Mouse (Mus musculus) splenic B cell, adult 2 months (primary cell): ENCODE data around the gene Ace3.

Experiments used
- DNase-seq: peaks from one replicate; pipeline ENCODE4 v3.0.0-alpha.2; 2011; ENCODE audit warnings: low read depth, low spot score
- H3K27me3 ChIP-seq: 2 replicates; pipeline ENCODE4 v1.6.1; 2012; ENCODE audit warnings: mild to moderate bottlenecking, low read length, moderate library complexity, mixed read lengths; ENCODE audit not compliant: control insufficient read depth, poor library complexity, insufficient read depth, severe bottlenecking
- H3K36me3 ChIP-seq: 2 replicates; pipeline ENCODE4 v1.6.1; 2012; ENCODE audit warnings: mild to moderate bottlenecking, low read length, moderate library complexity, mixed read lengths; ENCODE audit not compliant: control insufficient read depth, poor library complexity, insufficient read depth, severe bottlenecking

The Ace3 gene

GRCm38 (mm10) chr11:105967741-105968574, 26.5 kb upstream of the Ace3 start, which contains the start of gene Ace:
TSS of gene Ace (plus strand) at chr11:105967945.
- no peak for DNase-seq
- H3K36me3 ChIP-seq: no peaks in the 10 kb centered on the region
- no peaks in the 10 kb centered on the region for H3K27me3 ChIP-seq

DNA sequence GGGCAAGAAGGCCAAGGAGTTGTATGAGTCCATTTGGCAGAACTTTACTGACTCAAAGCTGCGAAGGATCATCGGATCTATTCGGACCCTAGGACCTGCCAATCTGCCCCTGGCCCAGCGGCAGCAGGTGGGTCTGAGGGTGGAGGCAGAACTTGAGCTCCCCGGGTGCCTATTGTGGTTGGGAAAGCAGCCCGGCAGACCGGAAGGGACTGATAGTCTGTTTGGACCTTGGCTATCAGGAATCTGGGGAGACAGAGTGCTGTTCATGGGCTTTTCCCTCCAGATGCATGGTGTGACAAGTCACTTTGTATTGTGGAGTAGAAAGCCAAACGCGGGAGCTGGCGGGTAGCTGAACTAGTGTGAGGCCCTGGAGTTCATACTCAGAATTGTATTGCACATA, 25.5 kb upstream of the Ace3 start:
- Histone ChIP-seq H3K36me3 (no peaks in the 10 kb centered on the region), H3K27me3 (no peaks in the 10 kb centered on the region)
- no peak for DNase-seq

DNA sequence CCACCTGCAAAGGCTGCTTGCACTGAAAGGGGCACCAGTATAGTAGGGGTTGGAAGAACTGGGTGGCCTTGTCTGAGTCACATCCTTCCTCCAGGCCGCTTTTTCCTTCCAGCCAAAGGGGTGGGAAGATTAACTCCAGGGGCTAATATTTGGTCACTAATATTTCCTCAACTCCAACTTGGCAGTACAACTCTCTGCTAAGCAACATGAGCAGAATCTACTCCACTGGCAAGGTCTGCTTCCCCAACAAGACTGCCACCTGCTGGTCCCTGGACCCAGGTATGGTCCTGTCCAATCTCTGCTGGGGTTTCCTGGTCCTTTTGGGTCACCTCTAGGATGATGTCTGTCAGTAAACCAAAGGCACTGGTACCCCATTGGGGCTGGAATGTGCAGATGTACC, 25.0 kb upstream of the Ace3 start:
- no peaks in the 10 kb centered on the region for H3K36me3 ChIP-seq
- peak; percentile 30 for DNase-seq
- no peaks in the 10 kb centered on the region for H3K27me3 ChIP-seq

DNA sequence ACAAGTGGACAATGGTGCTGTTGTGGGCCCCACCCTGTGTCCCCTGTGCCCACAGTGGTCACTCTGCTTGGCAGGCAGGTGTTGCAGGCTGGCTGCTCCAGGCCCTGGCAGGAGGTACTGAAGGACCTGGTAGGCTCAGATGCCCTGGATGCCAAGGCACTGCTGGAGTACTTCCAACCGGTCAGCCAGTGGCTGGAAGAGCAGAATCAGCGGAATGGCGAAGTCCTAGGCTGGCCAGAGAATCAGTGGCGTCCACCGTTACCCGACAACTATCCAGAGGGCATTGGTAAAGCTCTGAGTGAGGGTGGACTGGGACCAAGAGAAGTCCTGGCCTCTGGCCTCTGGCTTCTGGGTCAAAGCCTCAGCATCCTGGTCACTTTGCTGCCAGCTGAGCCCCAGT, 19.9 kb upstream of the Ace3 start:
- DNase-seq: no peak
- Histone ChIP-seq H3K27me3 (no peaks in the 10 kb centered on the region), H3K36me3 (no peaks in the 10 kb centered on the region)

DNA sequence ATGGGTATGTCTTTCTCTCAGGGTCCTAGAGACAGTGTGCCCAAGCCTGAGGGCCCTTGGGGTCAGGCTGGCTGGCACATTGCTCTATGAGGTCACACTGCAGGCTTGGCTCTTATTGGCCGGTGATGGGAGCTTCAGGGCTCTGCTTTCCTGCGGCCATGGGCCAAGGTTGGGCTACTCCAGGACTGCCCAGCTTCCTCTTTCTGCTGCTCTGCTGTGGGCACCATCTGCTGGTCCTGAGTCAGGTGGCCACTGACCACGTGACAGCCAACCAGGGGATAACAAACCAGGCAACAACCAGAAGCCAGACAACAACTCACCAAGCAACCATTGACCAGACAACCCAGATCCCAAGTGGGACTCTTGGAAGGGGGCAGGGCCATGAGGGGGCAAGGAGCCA, 19.4 kb upstream of the Ace3 start:
- Histone ChIP-seq H3K27me3 (no peaks in the 10 kb centered on the region), H3K36me3 (no peaks in the 10 kb centered on the region)
- no peak for DNase-seq

DNA sequence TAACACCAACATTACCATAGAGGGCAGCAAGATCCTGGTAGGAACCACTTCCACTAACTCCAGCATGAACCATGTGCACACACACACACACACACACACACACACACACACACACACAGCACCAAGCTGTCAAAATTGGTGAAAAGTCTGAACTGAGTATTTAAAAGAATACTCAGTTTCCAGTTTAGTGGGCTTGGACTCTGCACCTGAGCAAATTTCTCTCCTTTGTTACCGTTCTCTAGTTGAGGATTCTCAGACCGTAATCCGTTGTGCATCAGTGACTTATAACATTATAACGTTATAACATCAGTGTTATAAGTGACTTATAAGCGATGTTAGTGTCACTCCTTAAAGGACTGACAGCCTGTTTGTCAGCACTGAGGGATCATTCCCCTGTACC, 18.8 kb upstream of the Ace3 start:
- H3K36me3 ChIP-seq: no peaks in the 10 kb centered on the region
- H3K27me3 ChIP-seq: no peaks in the 10 kb centered on the region
- DNase-seq: no peak

DNA sequence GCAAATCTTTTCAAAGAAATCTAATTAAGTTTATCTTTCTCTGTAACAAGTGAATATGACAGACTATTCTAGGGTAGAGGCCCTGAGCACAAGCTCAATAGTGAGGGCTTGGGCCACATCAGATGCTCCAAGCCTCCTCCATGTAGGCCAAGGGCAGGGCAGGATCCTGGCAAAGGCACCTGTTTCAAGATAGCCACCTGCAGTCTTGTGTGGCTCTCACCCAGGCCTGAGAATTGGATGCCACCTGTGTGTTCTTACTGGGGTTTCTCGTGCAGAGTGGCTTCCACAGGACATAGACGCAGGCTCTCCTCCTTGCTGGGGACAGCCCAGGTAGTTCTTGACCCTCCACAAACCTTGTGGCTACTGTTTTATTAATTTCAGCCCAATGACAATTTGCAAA, 16.2 kb upstream of the Ace3 start:
- no peak for DNase-seq
- no peaks in the 10 kb centered on the region for H3K36me3 ChIP-seq
- no peaks in the 10 kb centered on the region for H3K27me3 ChIP-seq

- Histone ChIP-seq H3K27me3 (no peaks in the 10 kb centered on the region), H3K36me3 (no peaks in the 10 kb centered on the region)
- no peak for DNase-seq
Observed at GRCm38 (mm10) chr11:105978634-105979033, 15.8 kb upstream of the Ace3 start.

GRCm38 (mm10) chr11:105984452-105984851, 10.0 kb upstream of the Ace3 start:
- Histone ChIP-seq H3K36me3 (no peaks in the 10 kb centered on the region), H3K27me3 (no peaks in the 10 kb centered on the region)
- DNase-seq: no peak

GRCm38 (mm10) chr11:105987446-105987845, 7.0 kb upstream of the Ace3 start:
- no peaks in the 10 kb centered on the region for H3K36me3 ChIP-seq
- H3K27me3 ChIP-seq: no peaks in the 10 kb centered on the region
- no peak for DNase-seq

DNA sequence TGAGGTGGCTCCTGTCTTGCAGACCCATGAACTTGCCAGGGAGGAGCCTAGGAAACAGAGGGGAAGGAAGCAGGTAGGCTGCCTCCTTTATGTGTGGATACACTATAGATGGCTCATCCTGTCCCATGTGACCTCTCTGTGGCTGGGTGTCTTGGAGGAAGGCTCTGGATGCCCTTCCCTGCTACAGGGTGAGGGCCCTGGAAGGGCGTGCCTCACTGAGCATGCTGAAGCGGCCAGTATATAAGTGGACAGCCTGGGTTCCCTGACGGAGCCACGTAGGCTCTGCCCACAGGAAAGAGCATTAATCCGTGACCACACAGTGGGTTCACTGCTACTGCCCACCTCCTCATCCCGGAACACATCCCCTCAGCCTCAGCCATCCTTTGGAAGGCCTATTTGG, 5.0 kb upstream of the Ace3 start:
- Histone ChIP-seq H3K36me3 (no peaks in the 10 kb centered on the region), H3K27me3 (no peaks in the 10 kb centered on the region)
- no peak for DNase-seq

DNA sequence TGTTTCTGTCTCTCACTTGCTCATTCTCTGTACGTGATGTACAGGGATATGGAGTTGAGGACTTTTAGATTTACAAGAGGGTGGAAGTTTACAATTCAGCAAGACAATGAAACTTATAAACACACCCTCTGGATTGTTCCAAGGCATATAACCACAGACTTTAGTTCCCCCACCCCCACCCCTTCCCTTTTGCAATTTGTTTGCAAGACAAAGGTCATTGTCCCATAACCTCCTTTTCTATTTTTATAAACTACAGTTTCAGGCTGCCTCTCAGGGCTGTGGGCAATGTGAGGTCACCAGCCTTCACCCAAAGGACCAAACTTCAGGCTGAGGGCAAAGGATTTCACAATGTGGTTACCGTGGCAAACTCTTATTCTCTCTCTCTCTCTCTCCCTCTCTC, 4.2 kb upstream of the Ace3 start:
- DNase-seq: no peak
- Histone ChIP-seq H3K27me3 (no peaks in the 10 kb centered on the region), H3K36me3 (no peaks in the 10 kb centered on the region)

DNA sequence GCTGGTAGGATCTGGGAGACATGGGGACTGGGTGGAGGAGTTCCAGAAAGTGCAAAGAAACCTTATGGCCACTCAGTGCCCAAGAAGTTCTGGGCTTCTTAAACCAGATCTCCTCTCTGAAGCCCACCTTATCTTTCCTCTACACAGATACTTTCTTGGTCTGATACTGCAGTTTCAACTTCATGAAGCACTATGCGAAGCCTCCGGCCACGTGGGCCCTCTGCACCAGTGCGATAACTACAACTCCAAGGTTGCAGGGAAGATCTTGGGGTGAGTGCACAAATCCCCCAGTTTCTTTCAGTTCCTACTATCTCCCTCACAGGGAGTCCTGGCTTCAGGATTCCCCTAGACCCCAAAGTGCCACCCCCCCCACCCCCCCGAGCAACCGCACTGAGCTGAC, 5.6 kb downstream of the Ace3 start:
- no peaks in the 10 kb centered on the region for H3K27me3 ChIP-seq
- H3K36me3 ChIP-seq: no peaks in the 10 kb centered on the region
- DNase-seq: no peak

GRCm38 (mm10) chr11:106001718-106002117, 7.2 kb downstream of the Ace3 start:
- Histone ChIP-seq H3K36me3 (no peaks in the 10 kb centered on the region), H3K27me3 (no peaks in the 10 kb centered on the region)
- DNase-seq: peak; percentile 68

DNA sequence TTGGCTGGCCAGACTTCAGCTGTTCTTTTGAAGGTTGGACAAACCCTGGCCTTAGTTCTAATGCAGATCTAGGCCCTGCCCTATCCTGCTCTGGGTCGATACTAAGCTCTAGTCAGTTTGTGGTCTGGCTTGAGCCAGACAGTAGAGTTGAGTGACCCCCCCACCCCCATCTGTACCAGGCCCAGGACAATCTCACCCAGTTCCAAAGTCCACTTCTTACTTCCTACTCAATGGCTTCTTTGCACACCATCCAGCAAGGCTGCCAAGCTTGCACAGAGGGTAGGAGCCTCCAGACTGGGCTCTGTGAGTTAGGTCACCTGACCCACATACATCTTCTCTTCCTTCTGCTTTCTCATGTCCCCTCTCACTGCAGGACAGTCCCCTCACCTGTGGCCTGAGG, 10.1 kb downstream of the Ace3 start:
- no peak for DNase-seq
- Histone ChIP-seq H3K36me3 (no peaks in the 10 kb centered on the region), H3K27me3 (no peaks in the 10 kb centered on the region)

- H3K27me3 ChIP-seq: no peaks in the 10 kb centered on the region
- no peak for DNase-seq
- H3K36me3 ChIP-seq: no peaks in the 10 kb centered on the region
Observed at GRCm38 (mm10) chr11:106005970-106006369, 11.5 kb downstream of the Ace3 start.
